Mouse (Mus musculus) hindlimb bud, embryonic 11.5 days (tissue): ENCODE data around the gene Cep63.

Experiments
- DNase-seq: peaks from one replicate; pipeline ENCODE4 v3.0.0-alpha.2; 2012; ENCODE audit warnings: low read depth, low spot score; ENCODE audit errors: extremely low spot score

Cep63 gene

DNA sequence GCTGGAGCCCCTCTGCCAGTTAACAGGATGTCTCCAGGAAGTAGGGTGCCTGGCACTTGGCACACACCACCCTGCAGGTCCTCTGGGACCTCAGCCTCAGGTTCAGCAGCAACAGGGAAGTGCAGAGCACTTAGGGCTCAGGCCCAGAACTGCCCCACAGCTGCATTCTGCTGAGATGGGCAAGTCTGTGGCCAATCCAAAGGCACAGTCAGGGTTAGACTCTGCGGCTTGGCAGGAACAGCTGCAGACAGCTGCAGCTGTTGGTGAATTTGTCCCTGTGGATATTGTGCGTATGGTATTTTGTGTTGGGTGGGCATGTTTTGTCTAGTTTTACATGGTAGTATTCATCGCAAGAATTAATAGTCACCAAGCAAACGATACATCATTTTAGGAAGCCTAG lies 5.8 kb upstream of the Cep63 start:
- no peak for DNase-seq

DNA sequence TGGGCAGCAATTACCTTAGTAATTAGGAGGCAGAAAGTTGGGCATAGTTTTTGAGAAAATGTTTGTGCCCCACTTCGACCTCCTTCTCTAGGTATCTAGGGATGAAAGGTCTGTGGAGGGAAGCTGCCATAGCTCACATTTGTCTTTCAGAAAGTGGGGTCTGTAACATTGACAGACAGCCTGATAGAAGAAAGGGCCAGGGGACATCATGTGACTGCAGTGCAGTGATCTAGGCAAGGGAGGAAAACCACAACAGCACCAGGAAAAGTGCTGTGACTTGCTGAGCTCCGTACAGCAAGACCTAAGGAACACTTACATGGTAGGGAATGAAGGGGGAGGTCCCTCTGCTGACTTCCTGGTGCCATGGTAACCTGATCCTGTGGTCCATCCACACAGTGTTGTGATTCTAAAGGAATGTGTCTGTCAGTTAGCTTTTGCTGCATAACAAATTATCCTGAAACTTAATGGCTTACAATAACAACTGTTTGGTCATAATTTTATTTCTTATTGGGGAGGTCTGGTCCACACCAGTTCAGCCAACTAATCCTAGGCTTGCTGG lies 5.3 kb upstream of the Cep63 start:
- DNase-seq = no peak

DNA sequence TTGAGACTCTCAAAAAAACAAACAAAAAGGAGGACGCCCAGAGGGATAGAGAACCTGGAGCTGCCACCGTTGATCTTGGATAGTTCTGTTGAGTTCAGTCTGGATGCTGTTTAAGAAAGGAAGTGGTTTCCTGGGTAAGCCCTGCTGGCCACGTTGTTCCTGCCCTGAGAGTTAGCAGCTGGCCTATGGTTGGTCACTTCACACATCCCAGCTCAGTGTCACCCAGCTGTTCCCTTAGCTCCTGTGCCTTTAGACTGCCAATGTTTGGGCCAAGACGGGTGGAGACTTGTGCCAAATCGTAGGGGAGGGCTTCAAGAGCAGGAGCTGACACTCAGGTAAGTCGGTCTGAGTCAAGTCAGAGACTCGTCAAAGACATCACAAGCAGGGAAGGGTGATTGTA lies 2.7 kb upstream of the Cep63 start:
- DNase-seq = no peak

- DNase-seq = no peak
Measured at GRCm38 (mm10) chr9:102627442-102627841, 1.1 kb upstream of the Cep63 start.

GRCm38 (mm10) chr9:102626839-102627225 lies 498 bp upstream of the Cep63 start:
- no peak for DNase-seq

DNA sequence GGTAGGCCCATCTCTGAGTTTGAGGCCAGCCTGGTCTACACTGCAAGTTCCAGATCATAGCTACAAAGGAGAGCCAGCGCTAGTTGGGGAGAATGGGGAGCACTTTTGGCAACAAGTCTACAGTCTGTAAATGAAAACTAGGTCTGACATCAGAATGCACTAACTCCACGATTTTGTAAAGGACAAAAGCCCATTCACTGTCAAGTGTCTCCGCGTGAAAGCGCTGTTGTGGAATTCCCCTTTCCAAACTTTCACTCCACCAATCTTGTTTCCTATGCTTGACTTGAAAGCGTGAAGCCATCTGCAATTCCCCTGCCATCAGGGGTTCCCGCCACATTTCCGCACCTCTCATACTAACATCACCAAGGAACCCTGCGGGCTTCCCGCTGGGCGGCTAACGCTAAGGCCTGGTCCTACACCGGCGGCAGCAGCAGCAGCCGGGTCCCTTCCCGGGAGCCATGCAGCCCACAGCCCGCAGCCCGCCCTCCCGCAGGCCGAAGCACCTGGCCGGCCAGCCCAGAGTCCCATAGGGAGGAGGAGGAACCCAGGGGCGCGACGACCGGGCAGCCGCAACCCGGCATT lies 842 bp downstream of the Cep63 start:
- no peak for DNase-seq

- DNase-seq = no peak
Measured at GRCm38 (mm10) chr9:102623581-102623980, 2.8 kb downstream of the Cep63 start.

DNA sequence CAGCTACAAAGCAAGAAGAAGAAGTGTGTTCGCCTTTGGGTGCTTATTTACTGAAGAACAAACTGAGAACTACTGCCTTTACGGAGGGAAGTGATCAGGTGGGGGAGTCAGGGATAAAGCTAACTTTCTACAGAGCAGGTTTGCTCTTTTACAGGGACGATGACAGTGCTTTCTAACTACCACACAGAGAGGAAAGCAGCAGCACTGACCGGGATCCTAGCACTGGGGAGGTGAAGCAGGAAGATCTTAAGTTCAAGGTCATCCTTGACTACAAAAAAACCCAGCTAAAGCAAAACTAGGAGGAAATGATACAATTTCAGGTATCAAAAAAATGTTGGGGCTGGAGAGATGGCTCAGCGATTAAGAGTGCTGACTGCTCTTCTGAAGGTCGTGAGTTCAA lies 3.5 kb downstream of the Cep63 start:
- no peak for DNase-seq

GRCm38 (mm10) chr9:102622192-102622857 lies 4.0 kb downstream of the Cep63 start:
- DNase-seq = peak; percentile 78

DNA sequence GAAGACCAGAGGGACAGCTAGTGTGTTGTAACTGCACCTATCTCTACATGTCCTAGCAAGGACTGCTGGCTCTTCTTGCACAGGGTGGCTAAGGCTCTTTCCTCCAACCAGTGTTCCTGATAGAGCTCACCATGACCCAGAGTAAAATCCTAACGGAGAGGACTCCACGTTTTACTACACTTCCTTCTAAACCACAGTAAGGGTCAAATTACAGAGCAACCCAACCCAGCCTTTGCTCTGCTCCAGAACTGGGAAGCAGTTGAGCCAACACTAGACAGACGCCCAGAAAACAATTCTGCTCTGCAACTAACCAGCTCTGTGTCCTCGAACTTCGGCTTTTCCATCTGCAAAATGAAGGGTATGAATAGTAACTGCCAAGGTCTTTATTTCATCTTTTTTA lies 4.9 kb downstream of the Cep63 start:
- no peak for DNase-seq

DNA sequence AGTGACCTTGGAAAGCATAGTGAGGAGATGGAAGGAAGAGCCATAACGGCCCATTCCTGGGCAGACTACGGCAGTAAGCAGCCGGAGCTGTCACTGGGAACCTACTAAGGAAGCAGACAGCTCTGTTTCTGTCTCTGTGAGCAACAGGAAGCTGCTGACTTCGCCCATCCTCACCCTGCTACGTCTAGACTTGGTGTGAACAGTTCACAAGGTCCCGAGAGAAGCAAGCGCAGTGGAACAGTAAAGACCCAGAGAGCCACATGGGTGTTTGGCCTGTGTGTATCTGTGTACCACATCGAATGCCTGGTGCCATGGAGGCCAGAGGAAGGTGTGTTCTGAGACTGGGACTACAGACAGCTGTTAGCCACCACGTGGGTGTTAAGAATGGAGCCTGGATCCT lies 10.1 kb downstream of the Cep63 start:
- DNase-seq = no peak

- DNase-seq = no peak
Measured at GRCm38 (mm10) chr9:102615071-102615470, 11.3 kb downstream of the Cep63 start.

GRCm38 (mm10) chr9:102609221-102609620 lies 17.1 kb downstream of the Cep63 start:
- no peak for DNase-seq

- DNase-seq = no peak
Measured at GRCm38 (mm10) chr9:102607471-102607870, 18.9 kb downstream of the Cep63 start.

GRCm38 (mm10) chr9:102605162-102605561 lies 21.2 kb downstream of the Cep63 start:
- DNase-seq = no peak

GRCm38 (mm10) chr9:102601666-102602065 lies 24.7 kb downstream of the Cep63 start:
- no peak for DNase-seq

DNA sequence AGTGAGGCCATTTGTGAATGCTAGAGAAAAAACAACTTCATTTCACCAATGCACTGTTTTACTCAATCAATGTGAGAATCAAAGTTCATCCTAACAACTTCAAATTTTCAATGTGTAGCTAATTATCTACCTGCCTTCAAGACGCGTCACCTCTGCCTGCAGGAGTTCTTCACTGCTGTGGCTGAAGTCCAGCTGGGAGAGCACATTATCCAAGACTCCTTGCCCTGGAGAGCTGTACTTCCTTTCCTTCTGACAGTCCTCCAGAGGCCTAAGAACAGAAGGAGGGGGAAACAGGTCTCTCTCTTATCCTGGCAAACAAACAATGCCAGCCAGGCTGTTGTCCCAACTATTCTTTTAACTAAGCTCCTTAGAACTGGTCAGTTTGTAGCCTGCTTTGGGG lies 25.1 kb downstream of the Cep63 start:
- DNase-seq = no peak

DNA sequence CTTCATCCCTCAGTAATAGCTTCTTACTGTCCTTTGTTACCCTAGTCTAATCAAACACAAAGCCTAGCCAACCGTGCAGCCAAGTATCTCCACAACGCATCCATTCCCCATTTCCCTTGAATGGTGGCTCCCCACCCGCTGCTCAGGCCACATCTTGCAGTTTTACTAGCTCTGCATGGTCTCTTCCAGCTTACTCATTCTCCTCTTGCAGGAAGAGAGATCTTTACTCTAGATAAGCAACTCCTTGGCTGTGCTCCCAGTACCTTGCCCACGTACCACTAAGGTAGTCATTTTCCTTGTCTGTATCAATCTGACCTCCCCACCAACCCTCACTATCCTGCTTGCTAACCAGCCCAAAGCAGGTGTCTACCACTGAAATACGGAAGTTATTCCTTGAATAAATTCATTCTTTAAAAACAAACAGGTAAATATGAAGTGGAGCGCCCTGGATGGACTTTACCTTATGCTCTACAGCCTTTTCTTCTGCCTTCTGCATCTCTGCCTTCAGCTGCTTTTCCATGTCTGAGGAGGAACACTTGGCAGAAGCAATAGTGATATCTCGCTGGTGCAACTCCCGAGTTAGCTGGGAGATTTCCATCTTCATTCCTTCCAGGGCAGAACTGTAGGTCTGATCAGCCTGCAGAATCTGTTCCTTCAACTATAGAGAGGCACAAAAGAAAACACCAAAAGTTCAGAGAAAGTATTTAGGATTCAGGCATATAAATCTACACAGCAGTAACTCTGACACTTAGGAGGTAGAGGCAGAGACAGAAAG lies 30.5 kb downstream of the Cep63 start:
- no peak for DNase-seq

- DNase-seq = no peak
Measured at GRCm38 (mm10) chr9:102594667-102595393, 31.5 kb downstream of the Cep63 start.

GRCm38 (mm10) chr9:102587347-102587746 lies 39.0 kb downstream of the Cep63 start:
- DNase-seq = no peak

DNA sequence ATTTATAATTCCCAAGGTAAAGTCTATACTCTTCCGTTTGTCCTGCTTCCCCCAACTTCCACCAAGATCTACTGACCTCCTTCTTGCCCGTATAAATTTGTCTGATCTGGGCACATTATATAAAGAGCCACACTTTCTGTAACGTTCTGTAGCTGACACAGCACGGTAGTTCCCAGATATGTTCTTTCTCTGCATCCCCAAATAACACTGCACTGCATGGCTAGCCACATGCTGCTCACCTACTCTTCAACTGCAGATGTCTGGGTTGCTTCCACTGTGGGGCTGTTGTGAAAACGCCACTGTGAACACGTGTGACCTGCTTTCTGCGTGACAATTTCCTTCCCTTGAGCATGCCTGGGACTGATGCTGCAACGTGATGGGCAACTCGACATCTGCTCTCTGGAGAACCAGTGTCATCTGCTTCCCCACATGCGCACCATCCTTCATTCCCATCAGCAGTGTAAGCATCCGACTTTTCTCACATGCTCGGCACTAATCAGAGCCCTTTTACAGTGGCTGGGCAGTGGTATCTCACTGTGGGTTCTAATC lies 44.3 kb downstream of the Cep63 start:
- DNase-seq = no peak
